Mouse (Mus musculus) gastrocnemius, postnatal 25 days (tissue): Measurements from ENCODE around the gene Lin28a. TPM values are rescaled to one million over a fixed set of nuclear protein-coding genes. Genes with fewer than 3 reads are reported as not detected.
"Not testable (repeated sequence)": the region's sequence is repeated elsewhere in the genome, so short reads cannot be mapped to it uniquely, and the experiment has no call there.

Experiments used
- DNase-seq: peaks from one replicate; pipeline ENCODE4 v3.0.0; 2022
- total RNA-seq, 2 experiments: library from RNA; stranded (reverse); gene quantifications; 1 replicate in 1 of 2; 2 replicates in 1 of 2; pipeline ENCODE4 v1.2.3; 2021

Lin28a gene
- total RNA-seq, 2 experiments from 2014 or later, result 0.24 to 0.49 TPM

- no peak for DNase-seq
Measured at GRCm38 (mm10) chr4:134019210-134019609, 569 bp upstream of the Lin28a start.

GRCm38 (mm10) chr4:134018038-134018778 is 433 bp downstream of the Lin28a start:
- DNase-seq, result no peak

GRCm38 (mm10) chr4:134017201-134017865 is 1.3 kb downstream of the Lin28a start:
- no peak for DNase-seq

- no peak for DNase-seq
Measured at GRCm38 (mm10) chr4:134016767-134017166, 1.9 kb downstream of the Lin28a start.

GRCm38 (mm10) chr4:134016208-134016607 is 2.4 kb downstream of the Lin28a start:
- no peak for DNase-seq

- peak; percentile 61 for DNase-seq
Measured at GRCm38 (mm10) chr4:134012858-134013528, 5.6 kb downstream of the Lin28a start.

- DNase-seq, result no peak
Measured at GRCm38 (mm10) chr4:134011450-134012414, 6.9 kb downstream of the Lin28a start.

- no peak for DNase-seq
Measured at GRCm38 (mm10) chr4:134009709-134010108, 8.9 kb downstream of the Lin28a start.

- DNase-seq, result no peak
Measured at GRCm38 (mm10) chr4:134006845-134007244, 11.8 kb downstream of the Lin28a start.

- DNase-seq, result no peak
Measured at GRCm38 (mm10) chr4:134005581-134006358, 12.9 kb downstream of the Lin28a start.

- no peak for DNase-seq
Measured at GRCm38 (mm10) chr4:134002903-134003302, 15.7 kb downstream of the Lin28a start.

- no peak for DNase-seq
Measured at GRCm38 (mm10) chr4:134002246-134002645, 16.4 kb downstream of the Lin28a start.

- DNase-seq, result no peak
Measured at GRCm38 (mm10) chr4:134001710-134002109, 16.9 kb downstream of the Lin28a start.

- DNase-seq, result peak; percentile 94
Measured at GRCm38 (mm10) chr4:134000466-134001438, 17.9 kb downstream of the Lin28a start, which contains the start of gene Dhdds. Gene Dhdds (minus strand): TSS chr4:134000918.

- no peak for DNase-seq
Measured at GRCm38 (mm10) chr4:133994697-133995096, 23.9 kb downstream of the Lin28a start.

GRCm38 (mm10) chr4:133991087-133991660 is 27.5 kb downstream of the Lin28a start:
- no peak for DNase-seq

- no peak for DNase-seq
Measured at GRCm38 (mm10) chr4:133990035-133990434, 28.6 kb downstream of the Lin28a start.

GRCm38 (mm10) chr4:133988289-133988688 is 30.4 kb downstream of the Lin28a start:
- not testable (repeated sequence) for DNase-seq

GRCm38 (mm10) chr4:133982936-133983335 is 35.7 kb downstream of the Lin28a start:
- DNase-seq, result no peak
